Mouse (Mus musculus): ENCODE measurements around the gene Hils1.
"Not testable (repeated sequence)": the region's sequence is repeated elsewhere in the genome, so short reads cannot be mapped to it uniquely, and the experiment has no call there.

Gene Hils1

GRCm38 (mm10) chr11:95001584-95002347 is 34.4 kb downstream of the Hils1 start:
- in situ Hi-C loops (cut with MboI; ENCODE audit: low sequenced_read_pairs), result no loop called here

DNA sequence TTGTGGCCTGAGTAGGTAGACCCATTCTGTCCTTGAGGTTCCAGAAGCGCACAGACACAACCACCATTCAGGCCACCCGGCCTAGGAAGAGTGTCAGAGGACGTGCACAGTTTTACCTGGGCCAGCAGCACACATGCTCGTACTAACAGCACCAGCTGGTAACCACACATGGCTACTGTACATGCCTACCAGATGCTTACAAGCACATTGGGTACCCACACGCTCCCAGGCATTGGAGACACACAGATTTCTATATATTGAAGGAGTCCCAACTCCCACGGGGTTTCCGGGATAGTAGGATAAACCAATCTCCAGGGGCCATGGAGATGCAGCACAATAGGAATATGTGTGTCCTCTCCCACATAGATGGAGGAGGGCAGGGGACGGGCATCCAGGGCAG is 35.3 kb downstream of the Hils1 start:
- in situ Hi-C loops (cut with MboI; ENCODE audit: low sequenced_read_pairs), result no loop called here

GRCm38 (mm10) chr11:95004136-95004936 is 36.9 kb downstream of the Hils1 start:
- in situ Hi-C loops (cut with MboI; ENCODE audit: low sequenced_read_pairs), result no loop called here

- in situ Hi-C loops (cut with MboI; ENCODE audit: low sequenced_read_pairs), result no loop called here
These were observed 37.5 kb downstream of the Hils1 start for GRCm38 (mm10) chr11:95004937-95005198.

DNA sequence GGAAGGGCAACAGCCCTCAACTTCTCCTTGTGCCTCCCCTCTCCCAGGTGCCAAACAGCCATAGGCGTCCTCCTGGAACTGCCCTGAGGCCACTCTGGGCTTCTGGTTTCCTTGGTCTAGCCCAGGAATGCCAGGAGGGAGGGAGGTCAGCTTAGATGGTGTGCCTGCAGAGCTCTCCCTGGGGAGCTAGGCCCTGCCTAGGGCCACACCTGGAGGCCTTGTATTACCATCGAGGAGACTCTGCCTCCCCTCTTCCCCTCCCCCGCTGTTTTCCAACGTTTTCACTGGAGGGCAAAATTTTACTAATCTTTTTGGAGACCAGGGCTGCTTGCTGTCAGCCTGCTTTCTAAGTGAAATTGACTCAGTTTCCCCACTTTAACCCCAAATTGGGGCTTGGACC is 38.6 kb downstream of the Hils1 start:
- in situ Hi-C loops (cut with MboI; ENCODE audit: low sequenced_read_pairs), result no loop called here

DNA sequence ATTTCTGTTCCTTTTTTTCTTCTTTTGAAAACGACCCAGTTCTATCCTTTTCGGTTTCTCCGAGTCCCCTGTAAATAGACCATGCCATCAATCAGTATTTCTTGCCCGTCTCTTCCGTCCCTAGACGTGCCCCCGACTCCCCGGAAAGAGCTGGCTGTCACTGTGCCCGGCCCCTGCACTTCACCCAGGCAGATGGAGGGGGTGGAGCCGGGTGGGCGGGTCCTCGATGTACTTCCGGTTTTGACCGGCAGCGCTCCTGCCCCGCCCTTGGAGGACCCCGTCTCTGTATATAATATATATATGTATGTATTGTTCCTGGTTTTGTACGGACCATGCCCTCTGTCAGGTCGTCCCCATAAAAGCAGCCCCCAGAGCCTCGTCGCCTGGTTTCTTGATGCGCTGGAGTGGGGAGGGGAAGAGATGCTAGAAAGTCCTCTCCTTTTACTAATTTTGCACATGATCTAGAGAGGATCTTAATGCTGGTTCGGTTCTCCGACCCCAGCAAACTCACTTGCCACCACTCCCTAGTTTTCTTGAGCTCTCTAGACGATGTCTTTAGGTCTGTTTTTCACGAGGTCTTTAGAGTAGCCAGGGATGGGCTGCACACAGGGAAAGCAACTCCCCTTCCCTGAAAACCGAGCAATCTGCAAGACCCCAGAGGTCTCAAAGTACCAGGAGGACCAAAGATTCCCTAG is 39.3 kb downstream of the Hils1 start:
- in situ Hi-C loops (cut with MboI; ENCODE audit: low sequenced_read_pairs), result no loop called here

GRCm38 (mm10) chr11:95007418-95007817 is 40.0 kb downstream of the Hils1 start:
- in situ Hi-C loops (cut with MboI; ENCODE audit: low sequenced_read_pairs), result no loop called here

GRCm38 (mm10) chr11:95008661-95009628 is 41.6 kb downstream of the Hils1 start:
- in situ Hi-C loops (cut with MboI; ENCODE audit: low sequenced_read_pairs), result no loop called here

GRCm38 (mm10) chr11:95009629-95010014 is 42.2 kb downstream of the Hils1 start, which contains the start of gene Samd14:
TSS of gene Samd14 (plus strand) at chr11:95009879.
- in situ Hi-C loops (cut with MboI; ENCODE audit: low sequenced_read_pairs), result no loop called here

GRCm38 (mm10) chr11:95010141-95010739 is 42.8 kb downstream of the Hils1 start:
- in situ Hi-C loops (cut with MboI; ENCODE audit: low sequenced_read_pairs), result no loop called here

DNA sequence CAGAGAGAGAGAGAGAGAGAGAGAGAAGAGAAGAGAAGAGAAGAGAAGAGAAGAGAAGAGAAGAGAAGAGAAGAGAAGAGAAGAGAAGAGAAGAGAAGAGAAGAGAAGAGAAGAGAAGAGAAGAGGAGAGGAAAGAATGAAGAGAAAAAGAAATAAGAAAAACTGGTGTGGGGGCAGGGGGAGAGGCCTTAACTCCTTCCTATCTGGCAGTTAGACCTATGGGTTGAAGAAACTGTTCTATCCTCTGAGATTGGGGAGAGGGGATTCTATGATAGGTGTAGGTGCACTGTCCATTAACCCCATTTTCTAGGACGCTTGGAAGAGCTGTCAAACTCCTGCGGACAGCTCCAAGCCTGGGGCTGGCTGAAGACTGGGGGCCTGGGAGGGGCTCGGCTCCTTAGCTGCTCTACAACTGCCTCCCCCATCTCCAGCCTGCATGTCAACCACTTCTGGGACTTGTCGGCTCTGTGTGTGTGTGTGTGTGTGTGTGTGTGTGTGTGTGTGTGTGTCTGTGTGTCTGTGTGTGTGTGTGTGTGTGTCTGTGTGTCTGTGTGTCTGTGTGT is 43.5 kb downstream of the Hils1 start:
- in situ Hi-C loops (cut with MboI; ENCODE audit: low sequenced_read_pairs), result not testable (repeated sequence)

- in situ Hi-C loops (cut with MboI; ENCODE audit: low sequenced_read_pairs), result no loop called here
These were observed 44.0 kb downstream of the Hils1 start for GRCm38 (mm10) chr11:95011416-95011815.

- in situ Hi-C loops (cut with MboI; ENCODE audit: low sequenced_read_pairs), result no loop called here
These were observed 44.7 kb downstream of the Hils1 start for GRCm38 (mm10) chr11:95012075-95012474.

GRCm38 (mm10) chr11:95012487-95012886 is 45.1 kb downstream of the Hils1 start:
- in situ Hi-C loops (cut with MboI; ENCODE audit: low sequenced_read_pairs), result no loop called here

GRCm38 (mm10) chr11:95015484-95015883 is 48.1 kb downstream of the Hils1 start:
- in situ Hi-C loops (cut with MboI; ENCODE audit: low sequenced_read_pairs), result no loop called here
